Mouse (Mus musculus) liver, embryonic 14.5 days (tissue): Measurements from ENCODE around the gene Sgms1. TPM values are rescaled to one million over a fixed set of nuclear protein-coding genes. Genes with fewer than 3 reads are reported as not detected.

Experiments used
- ATAC-seq: fragments of 200-750 bp; cut with Nextera tagmentation; 2 replicates; pipeline ENCODE4 v1.8.0; 2017; ENCODE audit warnings: moderate number of reproducible peaks, mild to moderate bottlenecking, moderate library complexity; ENCODE audit not compliant: insufficient read depth
- DNase-seq, 3 experiments: peaks; one replicate each; pipeline ENCODE4 v3.0.0-alpha.2; 2012 to 2013; ENCODE audit warnings: low read depth in 3 of 3, low spot score in 3 of 3
- H3K27ac ChIP-seq: fragments of 300-500 bp; sonication (generic); 2 replicates; pipeline ENCODE4 v1.5.1; 2014; ENCODE audit warnings: moderate library complexity, mild to moderate bottlenecking, control low read depth, inconsistent platforms
- H3K27me3 ChIP-seq: fragments of 300-500 bp; sonication (generic); 2 replicates; pipeline ENCODE4 v1.6.1; 2014; ENCODE audit warnings: mild to moderate bottlenecking, low read length, moderate library complexity; ENCODE audit not compliant: control insufficient read depth, insufficient read depth
- H3K36me3 ChIP-seq: fragments of 300-500 bp; sonication (generic); replicated peaks from 2 replicates; pipeline ENCODE4 v1.6.1; 2014; ENCODE audit warnings: low read depth; ENCODE audit not compliant: control insufficient read depth, insufficient read depth
- H3K4me1 ChIP-seq, 2 experiments: fragments of 200-500 bp in 1 of 2; fragments of 300-500 bp in 1 of 2; sonication (generic) in 1 of 2; replicated peaks; 2 replicates each; pipeline ENCODE4 v1.6.1; 2012 to 2014; ENCODE audit warnings: antibody characterized with exemption in 1 of 2, inconsistent platforms in 1 of 2, low read length in 1 of 2; ENCODE audit not compliant: control insufficient read depth in 2 of 2, insufficient read depth in 2 of 2
- H3K4me2 ChIP-seq: fragments of 300-500 bp; sonication (generic); 2 replicates; pipeline ENCODE4 v1.6.1; 2014; ENCODE audit warnings: low read depth, mild to moderate bottlenecking, control low read depth, moderate library complexity
- H3K4me3 ChIP-seq, 2 experiments: fragments of 200-500 bp in 1 of 2; fragments of 300-500 bp in 1 of 2; sonication (generic) in 1 of 2; 2 replicates each; pipeline ENCODE4 v1.5.1; 2012 to 2014; ENCODE audit warnings: low read depth in 2 of 2, low read length in 2 of 2, mild to moderate bottlenecking in 2 of 2, control low read depth in 1 of 2, inconsistent platforms in 1 of 2, moderate library complexity in 1 of 2; ENCODE audit not compliant: insufficient read depth in 1 of 2
- H3K9ac ChIP-seq: fragments of 300-500 bp; sonication (generic); replicated peaks from 2 replicates; pipeline ENCODE4 v1.6.1; 2014; ENCODE audit warnings: mild to moderate bottlenecking, control low read depth, moderate library complexity
- H3K9me3 ChIP-seq: fragments of 300-500 bp; sonication (generic); 2 replicates; pipeline ENCODE4 v1.6.1; 2016; ENCODE audit warnings: low read length, mixed read lengths; ENCODE audit not compliant: control insufficient read depth
- CTCF ChIP-seq: IDR thresholded peaks from 2 replicates; pipeline ENCODE4 v1.5.1; 2016; ENCODE audit warnings: antibody characterized with exemption, low read depth, control low read depth
- EP300 ChIP-seq: IDR thresholded peaks from 2 replicates; pipeline ENCODE4 v1.6.1; 2016; ENCODE audit warnings: antibody characterized with exemption, low read depth
- WGBS: fragments of 180-500 bp; shearing (Covaris S2); extraction: QIAGEN DNeasy Blood & Tissue Kit; methylation state at CpG from one replicate; pipeline ENCODE4 v1.1.7; 2014; ENCODE audit not compliant: insufficient replicate concordance; 5-methylcytosine and 5-hydroxymethylcytosine counted together
- polyA plus RNA-seq, 2 experiments: library from polyadenylated mRNA; depleted of rRNA in 1 of 2; stranded (reverse) in 1 of 2; unstranded in 1 of 2; fragments of >200 nt; fragmentation: Nextera tagmentation in 1 of 2; extraction: Ambion mirVana in 1 of 2; gene quantifications; 2 replicates each; pipeline versions ENCODE4 v1.2.1 to v1.2.3; 2012 to 2014

Sgms1 gene
- polyA plus RNA-seq, 2 experiments: 17.3 to 19.2 TPM

GRCm38 (mm10) chr19:32104217-32104616 lies 285.3 kb downstream of the Sgms1 start:
- ATAC-seq (no peak), DNase-seq (no peak)
- TF ChIP-seq EP300 (no peak), CTCF (no peak)
- Histone ChIP-seq H3K36me3 (no peaks in the 10 kb centered on the region), H3K4me3 (no peak overlapping the region), H3K4me2 (no peak overlapping the region), H3K4me1 (0 out of 4 replicates have a peak, but pooled peaks cover 0 to 2% of the 10 kb centered on the region in 2 experiments), H3K27ac (no peak overlapping the region), H3K27me3 (no peaks in the 10 kb centered on the region), H3K9ac (no peak overlapping the region), H3K9me3 (no peaks in the 10 kb centered on the region)
- 61% methylated on average over 4 of the region's 4 CpGs for WGBS

- WGBS: 21% methylated on average over 9 of the region's 9 CpGs
- ATAC-seq (no peak), DNase-seq (no peak)
Observed at GRCm38 (mm10) chr19:32102976-32103300, 286.6 kb downstream of the Sgms1 start.

DNA sequence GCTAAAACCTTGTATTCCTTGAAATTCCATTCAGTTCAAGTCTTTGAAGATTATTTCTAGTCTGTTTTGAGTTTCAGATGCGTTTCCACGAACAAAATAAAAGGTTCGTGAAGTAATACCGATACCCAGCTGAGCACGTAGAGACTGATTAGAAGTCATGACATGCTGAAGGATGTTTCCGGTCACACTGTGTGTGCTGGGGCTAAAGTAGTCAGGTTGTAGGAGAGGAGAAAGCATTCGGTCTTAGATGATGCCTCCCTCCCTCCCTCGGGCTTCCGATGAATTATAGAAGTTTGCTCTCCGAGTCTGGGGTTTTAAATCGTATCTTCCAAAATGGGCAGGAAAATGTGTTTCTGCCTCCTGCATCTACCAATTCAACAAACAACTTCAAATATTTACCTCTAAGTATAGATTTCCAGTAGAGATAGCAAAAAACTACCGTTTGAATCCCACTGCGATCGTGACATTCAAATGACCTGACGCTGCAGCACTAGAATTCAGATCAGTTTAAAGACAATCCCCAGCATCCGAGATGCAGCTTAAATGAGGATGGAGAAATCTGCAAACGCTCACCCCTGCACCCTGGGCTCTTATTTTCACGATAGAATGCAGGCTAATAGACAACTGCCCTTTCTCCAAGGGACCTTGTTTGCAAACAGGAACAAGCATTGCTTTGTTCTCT lies 287.1 kb downstream of the Sgms1 start:
- Histone ChIP-seq H3K36me3 (no peaks in the 10 kb centered on the region), H3K27ac (no peak overlapping the region), H3K4me1 (0 out of 4 replicates have a peak, but pooled peaks cover 0 to 2% of the 10 kb centered on the region in 2 experiments), H3K9ac (no peak overlapping the region), H3K4me3 (no peak overlapping the region), H3K4me2 (no peak overlapping the region), H3K9me3 (no peaks in the 10 kb centered on the region), H3K27me3 (no peaks in the 10 kb centered on the region)
- DNase-seq (no peak), ATAC-seq (no peak)
- 47% methylated on average over 18 of the region's 18 CpGs for WGBS
- TF ChIP-seq EP300 (no peak), CTCF (no peak)

More at GRCm38 (mm10) chr19:32102976-32103300, 286.6 kb downstream of the Sgms1 start:
- Histone ChIP-seq H3K27ac (no peak overlapping the region), H3K4me3 (no peak overlapping the region), H3K27me3 (no peaks in the 10 kb centered on the region), H3K9ac (no peak overlapping the region), H3K4me2 (no peak overlapping the region), H3K36me3 (no peaks in the 10 kb centered on the region), H3K4me1 (0 out of 4 replicates have a peak, but pooled peaks cover 0 to 2% of the 10 kb centered on the region in 2 experiments), H3K9me3 (no peaks in the 10 kb centered on the region)
- TF ChIP-seq CTCF (no peak), EP300 (no peak)

GRCm38 (mm10) chr19:32098582-32098981 lies 290.9 kb downstream of the Sgms1 start:
- Histone ChIP-seq H3K4me2 (no peak overlapping the region), H3K27ac (no peak overlapping the region), H3K4me1 (0 out of 4 replicates have a peak, but pooled peaks cover 0 to 2% of the 10 kb centered on the region in 2 experiments), H3K4me3 (no peak overlapping the region), H3K27me3 (no peaks in the 10 kb centered on the region), H3K9me3 (no peaks in the 10 kb centered on the region), H3K36me3 (no peaks in the 10 kb centered on the region), H3K9ac (no peak overlapping the region)
- DNase-seq (no peak), ATAC-seq (no peak)
- WGBS: 62% methylated on average over 3 of the region's 3 CpGs
- TF ChIP-seq EP300 (no peak), CTCF (no peak)

- ATAC-seq (no peak), DNase-seq (no peak)
Observed at GRCm38 (mm10) chr19:32092358-32092757, 297.2 kb downstream of the Sgms1 start.

More at GRCm38 (mm10) chr19:32092358-32092757, 297.2 kb downstream of the Sgms1 start:
- no peaks in the 10 kb centered on the region for H3K27me3 ChIP-seq
- no peak overlapping the region for H3K9ac ChIP-seq
- H3K27ac ChIP-seq: no peak overlapping the region
- TF ChIP-seq CTCF (no peak), EP300 (no peak)
- no peaks in the 10 kb centered on the region for H3K9me3 ChIP-seq
- no peaks in the 10 kb centered on the region for H3K4me1 ChIP-seq
- no peaks in the 10 kb centered on the region for H3K36me3 ChIP-seq
- WGBS: 57% methylated on average over 4 of the region's 4 CpGs
- no peak overlapping the region for H3K4me3 ChIP-seq
- no peak overlapping the region for H3K4me2 ChIP-seq
